Mouse (Mus musculus) myocyte (in vitro differentiated cells): ENCODE measurements around the gene Ccdc24.

Experiments
- CEBPB ChIP-seq: IDR thresholded peaks from 2 replicates; pipeline ENCODE4 v1.6.1; 2011; ENCODE audit warnings: mild to moderate bottlenecking, moderate library complexity; ENCODE audit not compliant: poor library complexity, insufficient read depth, severe bottlenecking
- E2F4 ChIP-seq: IDR thresholded peaks from one replicate; pipeline ENCODE4 v1.6.1; 2011; ENCODE audit warnings: mild to moderate bottlenecking, control low read depth, moderate library complexity; ENCODE audit not compliant: insufficient read depth
- MAX ChIP-seq: IDR thresholded peaks from one replicate; pipeline ENCODE4 v1.6.1; 2011; ENCODE audit warnings: low read depth, mild to moderate bottlenecking, control low read depth
- MYOD1 ChIP-seq, 3 experiments: IDR thresholded peaks; one replicate each; pipeline ENCODE4 v1.6.1; 2011; ENCODE audit warnings: control low read depth in 2 of 3, low read depth in 2 of 3, mild to moderate bottlenecking in 2 of 3, moderate library complexity in 1 of 3; ENCODE audit not compliant: insufficient read length in 2 of 3, control insufficient read depth in 1 of 3
- MYOG ChIP-seq, 3 experiments: IDR thresholded peaks; one replicate each; pipeline ENCODE4 v1.6.1; 2011; ENCODE audit warnings: control low read depth in 2 of 3, low read depth in 2 of 3, mild to moderate bottlenecking in 2 of 3; ENCODE audit not compliant: insufficient read length in 2 of 3, control insufficient read depth in 1 of 3, insufficient read depth in 1 of 3
- POLR2A ChIP-seq: IDR thresholded peaks from one replicate; pipeline ENCODE4 v1.6.1; 2011; ENCODE audit warnings: low read depth, mild to moderate bottlenecking, control low read depth, moderate library complexity; ENCODE audit not compliant: insufficient read length
- POLR2AphosphoS2 ChIP-seq: IDR thresholded peaks from one replicate; pipeline ENCODE4 v1.6.1; 2011; ENCODE audit warnings: low read depth, control low read depth; ENCODE audit not compliant: insufficient read length
- REST ChIP-seq: IDR thresholded peaks from one replicate; pipeline ENCODE4 v1.6.1; 2011; ENCODE audit warnings: mild to moderate bottlenecking, control low read depth, moderate library complexity; ENCODE audit not compliant: insufficient read depth, insufficient read length
- SRF ChIP-seq: IDR thresholded peaks from one replicate; pipeline ENCODE4 v1.6.1; 2011; ENCODE audit warnings: low read depth; ENCODE audit not compliant: control insufficient read depth, insufficient read length
- TCF12 ChIP-seq: IDR thresholded peaks from one replicate; pipeline ENCODE4 v1.6.1; 2011; ENCODE audit warnings: mild to moderate bottlenecking, control low read depth; ENCODE audit not compliant: poor library complexity, insufficient read depth, severe bottlenecking
- TCF3 ChIP-seq: IDR thresholded peaks from one replicate; pipeline ENCODE4 v1.6.1; 2011; ENCODE audit warnings: low read depth, control low read depth; ENCODE audit not compliant: insufficient read length
- USF1 ChIP-seq: IDR thresholded peaks from one replicate; pipeline ENCODE4 v1.6.1; 2011; ENCODE audit warnings: low read depth, mild to moderate bottlenecking, control low read depth, moderate library complexity

DNA sequence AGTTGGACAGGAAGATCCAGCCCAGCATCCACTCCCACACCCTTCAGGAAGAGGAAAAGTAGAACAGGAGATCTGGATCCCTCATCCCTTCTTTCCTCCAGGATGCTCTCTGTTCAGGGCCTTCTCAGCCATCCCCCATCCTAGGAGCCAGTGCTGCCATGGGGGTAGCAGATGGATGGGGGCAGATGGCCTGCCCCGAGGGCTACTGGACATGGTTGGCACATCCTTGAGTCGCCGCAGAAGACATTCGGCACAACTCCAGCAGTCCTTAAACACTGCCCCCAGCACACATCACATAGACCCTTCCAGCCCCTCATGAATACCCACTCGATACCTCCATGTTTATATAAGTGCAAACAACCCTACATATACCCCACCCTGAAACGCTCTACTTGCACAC is 23.7 kb upstream of the Ccdc24 start:
- no peak for TF ChIP-seq MAX
- TF ChIP-seq POLR2A = no peak
- no peak for TF ChIP-seq MYOD1 (IDR thresholded peaks at IDR 0.05; ENCODE audit: control insufficient read depth in 1 of 3, insufficient read length in 2 of 3, low read depth in 2 of 3)
- no peak for TF ChIP-seq CEBPB
- no peak for TF ChIP-seq E2F4
- TF ChIP-seq SRF = no peak
- no peak for TF ChIP-seq TCF12
- no peak for TF ChIP-seq POLR2AphosphoS2
- no peak for TF ChIP-seq USF1
- TF ChIP-seq MYOG (IDR thresholded peaks at IDR 0.05; ENCODE audit: control insufficient read depth in 1 of 3, insufficient read depth in 1 of 3, insufficient read length in 2 of 3, low read depth in 2 of 3) = no peak
- TF ChIP-seq REST = no peak
- TF ChIP-seq TCF3 = no peak
